Mouse (Mus musculus) heart, postnatal 0 days (tissue): ENCODE data around the gene Drc3. TPM values are rescaled to one million over a fixed set of nuclear protein-coding genes. Genes with fewer than 3 reads are reported as not detected.
A peak's percentile ranks its signal among the peaks of the same experiment; 100 is the strongest.

Experiments used
- ATAC-seq: fragments of 200-750 bp; cut with Nextera tagmentation; 2 replicates; pipeline ENCODE4 v1.8.0; 2017; ENCODE audit warnings: low read depth, moderate number of reproducible peaks, moderate library complexity; ENCODE audit not compliant: insufficient read depth
- DNase-seq: peaks from one replicate; pipeline ENCODE4 v3.0.0-alpha.2; 2016; ENCODE audit warnings: low spot score
- H3K27ac ChIP-seq: fragments of 300-500 bp; sonication (generic); 2 replicates; pipeline ENCODE4 v1.5.1; 2014; ENCODE audit warnings: low read depth, mild to moderate bottlenecking
- H3K27me3 ChIP-seq: fragments of 300-500 bp; sonication (generic); 2 replicates; pipeline ENCODE4 v1.6.1; 2014; ENCODE audit warnings: low read length, mixed read lengths; ENCODE audit not compliant: control insufficient read depth, insufficient read depth
- H3K36me3 ChIP-seq: fragments of 300-500 bp; sonication (generic); replicated peaks from 2 replicates; pipeline ENCODE4 v1.6.1; 2014; ENCODE audit warnings: low read length, mixed read lengths; ENCODE audit not compliant: control insufficient read depth, insufficient read depth
- H3K4me1 ChIP-seq: fragments of 300-500 bp; sonication (generic); 2 replicates; pipeline ENCODE4 v1.6.1; 2014; ENCODE audit warnings: antibody characterized with exemption; ENCODE audit not compliant: control insufficient read depth, insufficient read depth
- H3K4me2 ChIP-seq: fragments of 300-500 bp; sonication (generic); 2 replicates; pipeline ENCODE4 v1.6.1; 2014; ENCODE audit warnings: low read depth, mild to moderate bottlenecking, low read length, moderate library complexity
- H3K4me3 ChIP-seq: fragments of 300-500 bp; sonication (generic); 2 replicates; pipeline ENCODE4 v1.5.1; 2014; ENCODE audit warnings: low read depth, low read length
- H3K9ac ChIP-seq: fragments of 300-500 bp; sonication (generic); replicated peaks from 2 replicates; pipeline ENCODE4 v1.6.1; 2014; ENCODE audit warnings: low read depth, low read length, mixed read lengths
- H3K9me3 ChIP-seq: fragments of 300-500 bp; sonication (generic); replicated peaks from 2 replicates; pipeline ENCODE4 v1.6.1; 2016; ENCODE audit warnings: low read length; ENCODE audit not compliant: control insufficient read depth
- CTCF ChIP-seq: IDR thresholded peaks from 2 replicates; pipeline ENCODE4 v1.5.1; 2016; ENCODE audit warnings: antibody characterized with exemption, control low read depth, low read depth
- EP300 ChIP-seq: IDR thresholded peaks from 2 replicates; pipeline ENCODE4 v1.6.1; 2016; ENCODE audit warnings: antibody characterized with exemption, low read depth
- WGBS: fragments of 180-500 bp; shearing (Covaris S2); extraction: QIAGEN DNeasy Blood & Tissue Kit; methylation state at CpG from one replicate; pipeline ENCODE4 v1.1.7; 2014; 5-methylcytosine and 5-hydroxymethylcytosine counted together
- polyA plus RNA-seq: library from polyadenylated mRNA; unstranded; fragments of >200 nt; fragmentation: Nextera tagmentation; extraction: Ambion mirVana; gene quantifications from 2 replicates; pipeline ENCODE4 v1.2.1, GENCODE M21; 2015
- total RNA-seq: library from RNA; depleted of rRNA; stranded (reverse); fragments of >200 nt; gene quantifications from 2 replicates; pipeline ENCODE4 v1.2.3, GENCODE M21; 2014; ENCODE audit warnings: low replicate concordance

Gene Drc3
- total and polyA plus RNA-seq, 2 experiments from 2014 or later, result 2.1 to 2.9 TPM

DNA sequence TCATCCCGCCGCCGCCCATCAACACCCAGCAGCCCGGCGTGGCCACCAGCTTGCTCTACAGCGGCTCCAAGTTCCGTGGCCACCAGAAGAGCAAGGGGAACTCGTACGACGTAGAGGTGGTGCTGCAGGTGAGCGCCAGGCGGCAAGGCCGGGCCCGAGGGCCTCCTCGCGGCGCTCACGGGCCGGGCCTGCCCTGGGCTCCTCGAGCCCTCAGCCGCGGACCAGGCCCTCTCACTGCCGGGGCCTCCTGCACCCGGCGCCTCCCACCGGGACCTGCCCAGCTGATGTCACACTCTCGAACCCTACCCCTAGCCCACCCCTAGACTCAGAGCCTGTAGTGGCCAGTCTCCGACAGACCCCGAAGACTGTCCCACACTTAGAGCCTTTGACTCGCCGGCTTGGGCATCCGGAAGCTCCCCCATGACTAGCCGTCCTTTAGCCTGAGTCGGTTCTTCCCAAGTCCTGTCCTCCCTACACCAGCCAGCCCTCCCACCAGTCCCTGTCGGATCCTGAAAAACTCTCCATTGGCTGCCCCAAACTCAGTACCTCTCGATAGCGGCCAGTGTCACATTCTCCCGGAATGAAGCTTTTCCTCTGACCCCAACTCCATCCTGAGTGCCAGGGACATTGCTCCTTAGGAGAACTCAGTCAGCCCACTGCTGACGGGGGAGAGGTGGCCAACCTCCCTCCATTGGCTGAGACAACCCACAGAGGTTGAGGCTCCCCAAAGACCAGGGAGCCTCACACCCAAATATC is 64.8 kb downstream of the Drc3 start, which contains the start of gene Atpaf2:
TSS of gene Atpaf2 (minus strand) at position 741 of the 756 bp plus-strand sequence.
- no peaks in the 10 kb centered on the region for H3K9me3 ChIP-seq
- H3K9ac ChIP-seq, result peak within 1 kb of the TSS; percentile 72
- ATAC-seq (peak; percentile 15; the same call in 1 of the 2 replicates), DNase-seq (peak; percentile 12)
- H3K4me2 ChIP-seq, result peak within 1 kb of the TSS; percentile 96
- TF ChIP-seq EP300, result no peak
- no peak for TF ChIP-seq CTCF
- H3K4me3 ChIP-seq, result peak within 1 kb of the TSS; percentile 92
- peak within 1 kb of the TSS; percentile 78 for H3K27ac ChIP-seq
- H3K36me3 ChIP-seq, result no peaks in the 10 kb centered on the region
- no peaks in the 10 kb centered on the region for H3K27me3 ChIP-seq
- WGBS, result 2% methylated on average over 35 of the region's 39 CpGs
- H3K4me1 ChIP-seq, result peaks cover 13% of the 10 kb centered on the region

DNA sequence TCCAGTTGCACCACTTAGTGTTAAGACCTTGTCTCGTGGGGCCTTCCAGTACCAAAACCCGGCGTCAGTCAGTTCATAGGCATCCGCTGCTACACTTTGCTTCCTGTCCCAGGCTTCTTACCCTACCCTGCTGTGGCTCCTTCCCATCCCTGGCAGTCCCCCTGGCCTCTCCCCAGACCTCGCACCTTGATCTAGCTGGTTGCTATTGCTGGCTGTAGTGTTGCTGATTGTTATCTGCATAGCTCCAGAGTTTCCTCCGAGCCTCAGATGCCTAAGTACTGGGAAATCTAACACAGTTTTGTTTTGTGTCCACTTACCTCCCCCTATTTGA is 65.3 kb downstream of the Drc3 start:
- 7% methylated on average over 6 of the region's 6 CpGs for WGBS
- no peak for DNase-seq
- Histone ChIP-seq H3K9ac (peak overlapping the region; percentile 72), H3K27me3 (no peaks in the 10 kb centered on the region), H3K36me3 (no peaks in the 10 kb centered on the region), H3K4me3 (peak overlapping the region; percentile 92), H3K9me3 (no peaks in the 10 kb centered on the region), H3K4me2 (peak overlapping the region; percentile 96), H3K27ac (0 out of 2 replicates have a peak overlapping the region, but pooled peaks have one; percentile 78), H3K4me1 (peaks cover 13% of the 10 kb centered on the region)
- no peak for ATAC-seq
- TF ChIP-seq EP300 (no peak), CTCF (no peak)

DNA sequence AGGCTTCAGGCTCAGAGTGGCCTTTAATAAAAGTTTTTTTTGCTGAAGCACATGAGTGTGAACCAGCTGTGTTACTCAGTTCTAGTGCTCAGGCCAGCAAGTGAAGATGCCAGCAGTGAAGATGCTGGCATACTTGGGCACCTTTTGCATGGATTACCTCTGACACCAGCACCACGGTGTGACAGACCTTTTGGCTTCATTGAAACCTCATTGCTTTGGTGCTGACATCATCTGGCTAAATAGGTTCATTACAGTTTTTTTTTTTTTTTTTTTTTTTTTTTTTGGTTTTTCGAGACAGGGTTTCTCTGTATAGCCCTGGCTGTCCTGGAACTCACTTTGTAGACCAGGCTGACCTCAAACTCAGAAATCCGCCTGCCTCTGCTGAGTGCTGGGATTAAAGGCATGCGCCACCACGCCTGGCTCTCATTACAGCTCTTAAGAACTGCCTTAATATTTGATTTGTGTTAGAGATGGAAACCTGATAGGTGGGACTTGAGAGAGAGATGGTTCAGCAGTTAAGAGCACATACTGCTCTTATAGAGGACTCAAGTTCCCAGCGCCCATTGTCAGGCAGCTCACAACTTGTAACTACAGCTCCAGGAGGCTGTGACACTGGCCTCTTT is 69.0 kb downstream of the Drc3 start:
- no peaks in the 10 kb centered on the region for H3K9me3 ChIP-seq
- peaks cover 8% of the 10 kb centered on the region for H3K4me1 ChIP-seq
- DNase-seq (peak; percentile 9), ATAC-seq (no peak)
- H3K4me2 ChIP-seq, result no peak overlapping the region
- no peak overlapping the region for H3K9ac ChIP-seq
- 0 out of 2 replicates have a peak, but pooled peaks cover 9% of the 10 kb centered on the region for H3K36me3 ChIP-seq
- TF ChIP-seq EP300 (no peak), CTCF (0 out of 2 replicates have a peak, but pooled peaks have one; percentile 12)
- H3K4me3 ChIP-seq, result no peak overlapping the region
- no peak overlapping the region for H3K27ac ChIP-seq
- 73% methylated on average over 5 of the region's 6 CpGs for WGBS
- H3K27me3 ChIP-seq, result no peaks in the 10 kb centered on the region

DNA sequence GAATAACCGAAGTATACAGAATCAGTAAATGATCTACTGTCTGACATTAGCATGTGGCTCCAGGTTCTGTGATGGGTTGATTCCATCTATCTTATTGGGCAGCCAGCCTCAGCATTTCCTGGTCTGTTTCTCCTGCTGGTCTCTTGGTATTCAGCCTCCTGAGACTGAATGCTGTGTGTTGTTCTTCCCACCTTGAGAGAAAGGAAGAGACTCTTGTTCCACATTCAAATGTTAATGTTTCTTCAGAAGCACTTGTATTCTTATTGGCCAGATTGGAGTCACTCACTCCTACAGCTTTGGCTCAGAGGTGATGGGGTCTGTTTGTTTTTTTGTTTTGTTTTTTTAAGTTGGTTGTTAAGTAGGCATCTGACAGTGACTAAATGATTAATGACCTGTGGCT is 69.9 kb downstream of the Drc3 start:
- TF ChIP-seq CTCF (no peak), EP300 (no peak)
- Histone ChIP-seq H3K9ac (no peak overlapping the region), H3K9me3 (no peaks in the 10 kb centered on the region), H3K4me3 (no peak overlapping the region), H3K27me3 (no peaks in the 10 kb centered on the region), H3K4me2 (no peak overlapping the region), H3K36me3 (0 out of 2 replicates have a peak, but pooled peaks cover 16% of the 10 kb centered on the region), H3K4me1 (peaks cover 7% of the 10 kb centered on the region), H3K27ac (no peak overlapping the region)
- WGBS, result 90% methylated on average over 1 of the region's 1 CpGs
- ATAC-seq (no peak), DNase-seq (no peak)

DNA sequence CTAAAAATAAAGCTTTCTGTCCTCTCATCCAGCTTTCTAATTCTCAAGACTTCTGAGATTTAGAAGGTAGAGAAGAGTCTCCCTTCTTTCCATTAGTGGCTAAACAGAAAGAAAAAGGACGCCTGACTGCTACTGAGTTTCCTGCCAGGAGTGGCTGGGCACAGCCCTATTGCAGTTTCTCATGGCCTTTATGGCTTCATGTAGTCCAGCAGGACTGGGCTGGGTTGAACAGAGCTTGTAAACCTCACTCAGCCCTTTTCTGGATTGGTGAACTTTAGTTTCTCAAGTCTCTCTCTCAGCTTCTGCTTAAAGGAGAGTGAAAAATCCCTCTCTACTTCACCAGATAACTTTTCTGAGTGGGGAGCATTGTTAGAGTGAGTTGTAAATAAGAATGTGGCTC is 73.3 kb downstream of the Drc3 start:
- Histone ChIP-seq H3K36me3 (peaks cover 22% of the 10 kb centered on the region; the same call in 1 of the 2 replicates), H3K9me3 (no peaks in the 10 kb centered on the region), H3K27ac (no peak overlapping the region), H3K9ac (no peak overlapping the region), H3K4me1 (no peaks in the 10 kb centered on the region), H3K4me2 (no peak overlapping the region), H3K4me3 (no peak overlapping the region), H3K27me3 (no peaks in the 10 kb centered on the region)
- DNase-seq (no peak), ATAC-seq (no peak)
- no peak for TF ChIP-seq EP300
- TF ChIP-seq CTCF, result no peak
- 76% methylated on average over 1 of the region's 1 CpGs for WGBS
